Mouse (Mus musculus): ENCODE measurements around the gene Tpra1. TPM values are rescaled to one million over a fixed set of nuclear protein-coding genes. Genes with fewer than 3 reads are reported as not detected.

Gene Tpra1
- polyA plus RNA-seq, 1 experiment from 2014 or later: 54.9 TPM

GRCm38 (mm10) chr6:88927595-88927994 is 25.5 kb downstream of the Tpra1 start:
- H3K36me3 ChIP-seq (replicated peaks): no peaks in the 10 kb centered on the region
- no peak overlapping the region for H3K27ac ChIP-seq (replicated peaks)
- peaks cover 23% of the 10 kb centered on the region for H3K4me1 ChIP-seq (replicated peaks)
- no peaks in the 10 kb centered on the region for H3K9me3 ChIP-seq (replicated peaks)
- WGBS (ENCODE audit: insufficient replicate concordance): 10% methylated on average over 2 of the region's 2 CpGs
- no peak overlapping the region for H3K4me2 ChIP-seq
- ATAC-seq (ENCODE audit: insufficient read depth): no peak
- 0 out of 2 replicates have a peak, but pooled peaks cover 1% of the 10 kb centered on the region for H3K27me3 ChIP-seq
- H3K4me3 ChIP-seq (replicated peaks): no peak overlapping the region
- H3K9ac ChIP-seq: no peak overlapping the region

DNA sequence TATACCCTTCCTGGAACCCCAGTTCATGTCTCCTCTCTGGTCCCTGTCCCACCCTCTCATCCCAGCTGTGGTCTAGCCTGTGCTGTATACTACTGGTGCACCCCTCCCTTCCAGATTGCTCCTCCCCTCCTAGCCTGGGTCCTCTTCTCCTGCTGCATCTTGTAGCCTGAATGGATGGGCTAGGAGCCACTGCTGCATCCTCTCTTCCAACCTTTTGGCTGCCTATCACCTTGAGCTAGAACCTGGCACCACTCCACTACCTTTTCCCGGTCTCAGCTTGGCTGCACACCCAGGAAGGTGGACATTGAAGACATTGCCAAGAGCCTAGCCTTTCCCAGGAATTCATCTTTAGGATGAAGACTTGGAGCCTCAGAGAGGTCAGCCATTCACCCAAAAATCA is 26.0 kb downstream of the Tpra1 start:
- no peak overlapping the region for H3K9ac ChIP-seq
- H3K4me3 ChIP-seq (replicated peaks): no peak overlapping the region
- peaks cover 23% of the 10 kb centered on the region for H3K4me1 ChIP-seq (replicated peaks)
- WGBS (ENCODE audit: insufficient replicate concordance): 70% methylated on average over 1 of the region's 1 CpGs
- no peak overlapping the region for H3K27ac ChIP-seq (replicated peaks)
- H3K9me3 ChIP-seq (replicated peaks): no peaks in the 10 kb centered on the region
- 0 out of 2 replicates have a peak, but pooled peaks cover 3% of the 10 kb centered on the region for H3K27me3 ChIP-seq
- ATAC-seq (ENCODE audit: insufficient read depth): no peak
- H3K36me3 ChIP-seq (replicated peaks): no peaks in the 10 kb centered on the region
- no peak overlapping the region for H3K4me2 ChIP-seq

DNA sequence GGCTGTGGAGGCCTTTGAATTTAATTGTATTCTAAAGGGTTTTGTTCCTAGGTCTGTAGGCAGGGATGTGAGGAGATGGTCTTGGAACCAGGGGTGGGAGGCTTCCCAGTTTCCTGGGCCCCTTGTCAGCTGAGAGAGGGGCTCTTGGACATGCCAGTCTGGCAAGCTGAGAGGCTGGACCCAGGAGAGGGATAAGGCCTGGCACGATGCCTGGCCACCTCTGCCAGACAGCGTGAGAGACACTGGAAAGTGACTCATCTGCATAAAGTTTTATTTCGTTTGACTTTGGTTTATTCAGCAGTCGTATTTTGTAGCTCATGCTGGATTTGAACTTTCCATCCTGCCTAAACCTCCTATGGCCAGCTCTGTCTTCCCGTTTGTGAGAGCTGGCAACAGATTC is 26.5 kb downstream of the Tpra1 start:
- H3K4me1 ChIP-seq (replicated peaks): peaks cover 23% of the 10 kb centered on the region
- no peak overlapping the region for H3K9ac ChIP-seq
- no peaks in the 10 kb centered on the region for H3K36me3 ChIP-seq (replicated peaks)
- WGBS (ENCODE audit: insufficient replicate concordance): 56% methylated on average over 5 of the region's 5 CpGs
- H3K4me2 ChIP-seq: no peak overlapping the region
- peaks cover 7% of the 10 kb centered on the region; the same call in 1 of the 2 replicates for H3K27me3 ChIP-seq
- H3K27ac ChIP-seq (replicated peaks): no peak overlapping the region
- no peak overlapping the region for H3K4me3 ChIP-seq (replicated peaks)
- no peaks in the 10 kb centered on the region for H3K9me3 ChIP-seq (replicated peaks)
- ATAC-seq (ENCODE audit: insufficient read depth): no peak

GRCm38 (mm10) chr6:88929451-88929850 is 27.4 kb downstream of the Tpra1 start:
- H3K9ac ChIP-seq: no peak overlapping the region
- H3K27ac ChIP-seq (replicated peaks): no peak overlapping the region
- peaks cover 19% of the 10 kb centered on the region for H3K4me1 ChIP-seq (replicated peaks)
- no peaks in the 10 kb centered on the region for H3K36me3 ChIP-seq (replicated peaks)
- no peak overlapping the region for H3K4me3 ChIP-seq (replicated peaks)
- no peak for ATAC-seq (ENCODE audit: insufficient read depth)
- H3K4me2 ChIP-seq: no peak overlapping the region
- H3K27me3 ChIP-seq: peaks cover 15% of the 10 kb centered on the region; the same call in 1 of the 2 replicates
- WGBS (ENCODE audit: insufficient replicate concordance): 66% methylated on average over 6 of the region's 6 CpGs
- no peaks in the 10 kb centered on the region for H3K9me3 ChIP-seq (replicated peaks)

DNA sequence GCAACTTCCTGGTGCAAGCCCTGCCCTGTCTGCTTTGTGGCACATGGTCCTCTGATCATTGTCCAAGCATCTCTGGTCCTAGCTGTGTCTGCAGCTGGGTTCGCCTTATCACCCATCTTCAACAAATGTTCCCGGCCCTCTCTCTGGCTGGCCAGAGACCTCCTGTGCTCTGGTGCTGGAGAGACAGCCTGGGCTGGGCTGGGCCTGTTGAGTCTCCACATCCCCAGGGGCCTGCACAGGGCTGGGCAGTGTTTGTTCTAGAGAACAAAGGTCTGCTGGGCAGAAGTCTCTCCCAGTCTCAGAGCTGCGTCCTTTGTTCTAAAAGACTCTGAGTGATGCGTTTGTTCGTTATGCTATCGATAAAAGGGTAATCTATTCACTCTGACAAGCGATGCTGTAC is 28.0 kb downstream of the Tpra1 start:
- WGBS (ENCODE audit: insufficient replicate concordance): 58% methylated on average over 7 of the region's 7 CpGs
- ATAC-seq (ENCODE audit: insufficient read depth): no peak
- Histone ChIP-seq H3K27ac (replicated peaks) (no peak overlapping the region), H3K4me2 (no peak overlapping the region), H3K27me3 (peaks cover 19% of the 10 kb centered on the region; the same call in 1 of the 2 replicates), H3K4me1 (replicated peaks) (peaks cover 14% of the 10 kb centered on the region), H3K9me3 (replicated peaks) (no peaks in the 10 kb centered on the region), H3K9ac (no peak overlapping the region), H3K4me3 (replicated peaks) (no peak overlapping the region), H3K36me3 (replicated peaks) (no peaks in the 10 kb centered on the region)

GRCm38 (mm10) chr6:88931449-88931848 is 29.4 kb downstream of the Tpra1 start:
- no peak overlapping the region for H3K9ac ChIP-seq
- peaks cover 24% of the 10 kb centered on the region; the same call in 1 of the 2 replicates for H3K27me3 ChIP-seq
- WGBS (ENCODE audit: insufficient replicate concordance): 53% methylated on average over 2 of the region's 2 CpGs

GRCm38 (mm10) chr6:88934132-88934531 is 32.1 kb downstream of the Tpra1 start:
- Histone ChIP-seq H3K27me3 (peaks cover 35% of the 10 kb centered on the region; the same call in 1 of the 2 replicates), H3K36me3 (replicated peaks) (no peaks in the 10 kb centered on the region), H3K4me3 (replicated peaks) (no peak overlapping the region), H3K9me3 (replicated peaks) (no peaks in the 10 kb centered on the region), H3K9ac (no peak overlapping the region), H3K4me2 (no peak overlapping the region), H3K27ac (replicated peaks) (no peak overlapping the region), H3K4me1 (replicated peaks) (no peaks in the 10 kb centered on the region)
- ATAC-seq (ENCODE audit: insufficient read depth): no peak
- 72% methylated on average over 4 of the region's 4 CpGs for WGBS (ENCODE audit: insufficient replicate concordance)

More at GRCm38 (mm10) chr6:88931449-88931848, 29.4 kb downstream of the Tpra1 start:
- Histone ChIP-seq H3K36me3 (replicated peaks) (no peaks in the 10 kb centered on the region), H3K4me1 (replicated peaks) (peaks cover 10% of the 10 kb centered on the region), H3K27ac (replicated peaks) (no peak overlapping the region), H3K4me2 (no peak overlapping the region), H3K4me3 (replicated peaks) (no peak overlapping the region), H3K9me3 (replicated peaks) (no peaks in the 10 kb centered on the region)
- ATAC-seq (ENCODE audit: insufficient read depth): no peak

GRCm38 (mm10) chr6:88934816-88935215 is 32.8 kb downstream of the Tpra1 start:
- Histone ChIP-seq H3K9me3 (replicated peaks) (no peaks in the 10 kb centered on the region), H3K27ac (replicated peaks) (no peak overlapping the region), H3K4me3 (replicated peaks) (no peak overlapping the region), H3K27me3 (peaks cover 39% of the 10 kb centered on the region; the same call in 1 of the 2 replicates), H3K4me2 (no peak overlapping the region), H3K9ac (no peak overlapping the region), H3K4me1 (replicated peaks) (no peaks in the 10 kb centered on the region), H3K36me3 (replicated peaks) (no peaks in the 10 kb centered on the region)
- WGBS (ENCODE audit: insufficient replicate concordance): 13% methylated on average over 4 of the region's 4 CpGs
- ATAC-seq (ENCODE audit: insufficient read depth): no peak; the same call in 1 of the 2 replicates

GRCm38 (mm10) chr6:88935735-88936276 is 33.8 kb downstream of the Tpra1 start:
- H3K27ac ChIP-seq (replicated peaks): no peak overlapping the region
- no peaks in the 10 kb centered on the region for H3K36me3 ChIP-seq (replicated peaks)
- no peak for ATAC-seq (ENCODE audit: insufficient read depth)
- no peak overlapping the region for H3K4me3 ChIP-seq (replicated peaks)
- no peaks in the 10 kb centered on the region for H3K4me1 ChIP-seq (replicated peaks)
- no peak overlapping the region for H3K9ac ChIP-seq
- 9% methylated on average over 4 of the region's 4 CpGs for WGBS (ENCODE audit: insufficient replicate concordance)
- H3K4me2 ChIP-seq: no peak overlapping the region
- H3K9me3 ChIP-seq (replicated peaks): no peaks in the 10 kb centered on the region
- H3K27me3 ChIP-seq: peaks cover 39% of the 10 kb centered on the region; the same call in 1 of the 2 replicates

GRCm38 (mm10) chr6:88936342-88937213 is 34.5 kb downstream of the Tpra1 start:
- WGBS (ENCODE audit: insufficient replicate concordance): 64% methylated on average over 13 of the region's 13 CpGs
- peaks cover 39% of the 10 kb centered on the region; the same call in 1 of the 2 replicates for H3K27me3 ChIP-seq
- no peak for ATAC-seq (ENCODE audit: insufficient read depth)

GRCm38 (mm10) chr6:88937214-88937549 is 35.1 kb downstream of the Tpra1 start:
- WGBS (ENCODE audit: insufficient replicate concordance): 62% methylated on average over 4 of the region's 4 CpGs

More at GRCm38 (mm10) chr6:88936342-88937213, 34.5 kb downstream of the Tpra1 start:
- H3K4me1 ChIP-seq (replicated peaks): no peaks in the 10 kb centered on the region
- H3K36me3 ChIP-seq (replicated peaks): no peaks in the 10 kb centered on the region
- H3K9ac ChIP-seq: no peak overlapping the region
- H3K27ac ChIP-seq (replicated peaks): no peak overlapping the region
- no peaks in the 10 kb centered on the region for H3K9me3 ChIP-seq (replicated peaks)
- H3K4me3 ChIP-seq (replicated peaks): no peak overlapping the region
- no peak overlapping the region for H3K4me2 ChIP-seq

More at GRCm38 (mm10) chr6:88937214-88937549, 35.1 kb downstream of the Tpra1 start:
- Histone ChIP-seq H3K9me3 (replicated peaks) (no peaks in the 10 kb centered on the region), H3K36me3 (replicated peaks) (no peaks in the 10 kb centered on the region), H3K4me1 (replicated peaks) (no peaks in the 10 kb centered on the region), H3K27ac (replicated peaks) (no peak overlapping the region), H3K27me3 (peaks cover 39% of the 10 kb centered on the region; the same call in 1 of the 2 replicates), H3K4me2 (no peak overlapping the region), H3K4me3 (replicated peaks) (no peak overlapping the region), H3K9ac (no peak overlapping the region)
- no peak for ATAC-seq (ENCODE audit: insufficient read depth)
